Mouse (Mus musculus): Measurements from ENCODE around the gene Fam120a.

- TF ChIP-seq CTCF (IDR thresholded peaks at IDR 0.05; ENCODE audit: low read depth) (no peak), EP300 (optimal IDR thresholded peaks at IDR 0.05) (no peak)
Measured at GRCm38 (mm10) chr13:48974266-48974665, 6.4 kb upstream of the Fam120a start.

Measured in stomach, postnatal 0 days (tissue).